Mouse (Mus musculus) stomach, embryonic 16.5 days (tissue): ENCODE measurements around the gene Catip. TPM values are rescaled to one million over a fixed set of nuclear protein-coding genes. Genes with fewer than 3 reads are reported as not detected.

Experiments
- ATAC-seq: fragments of 200-750 bp; cut with Nextera tagmentation; 2 replicates; pipeline ENCODE4 v1.8.0; 2017; ENCODE audit warnings: moderate number of reproducible peaks, moderate TSS enrichment; ENCODE audit not compliant: insufficient read depth, low FRiP score
- H3K27ac ChIP-seq: fragments of 300-500 bp; sonication (generic); 2 replicates; pipeline ENCODE4 v1.5.1; 2014; ENCODE audit warnings: low read length
- H3K27me3 ChIP-seq: fragments of 300-500 bp; sonication (generic); 2 replicates; pipeline ENCODE4 v1.6.1; 2014; ENCODE audit warnings: low read length, control low read depth, mixed read lengths; ENCODE audit not compliant: control insufficient read depth, insufficient read depth
- H3K36me3 ChIP-seq: fragments of 300-500 bp; sonication (generic); 2 replicates; pipeline ENCODE4 v1.6.1; 2014; ENCODE audit warnings: low read length; ENCODE audit not compliant: control insufficient read depth, insufficient read depth
- H3K4me1 ChIP-seq: fragments of 300-500 bp; sonication (generic); 2 replicates; pipeline ENCODE4 v1.6.1; 2014; ENCODE audit warnings: low read length, control low read depth, mixed read lengths; ENCODE audit not compliant: control insufficient read depth, insufficient read depth
- H3K4me2 ChIP-seq: fragments of 300-500 bp; sonication (generic); 2 replicates; pipeline ENCODE4 v1.6.1; 2014; ENCODE audit warnings: low read depth, low read length, mixed read lengths
- H3K4me3 ChIP-seq: fragments of 300-500 bp; sonication (generic); replicated peaks from 2 replicates; pipeline ENCODE4 v1.5.1; 2014; ENCODE audit warnings: mild to moderate bottlenecking, low read length
- H3K9ac ChIP-seq: fragments of 300-500 bp; sonication (generic); 2 replicates; pipeline ENCODE4 v1.6.1; 2014; ENCODE audit warnings: low read length
- H3K9me3 ChIP-seq: fragments of 300-500 bp; sonication (generic); replicated peaks from 2 replicates; pipeline ENCODE4 v1.6.1; 2016; ENCODE audit warnings: low read length, control low read depth; ENCODE audit not compliant: control insufficient read depth
- WGBS: fragments of 180-500 bp; shearing (Covaris S2); extraction: QIAGEN DNeasy Blood & Tissue Kit; methylation state at CpG from one replicate; pipeline ENCODE4 v1.1.7; 2014; 5-methylcytosine and 5-hydroxymethylcytosine counted together
- polyA plus RNA-seq: library from polyadenylated mRNA; unstranded; fragments of >200 nt; fragmentation: Nextera tagmentation; extraction: Ambion mirVana; gene quantifications from 2 replicates; pipeline ENCODE4 v1.2.1, GENCODE M21; 2015

The Catip gene
- polyA plus RNA-seq, 1 experiment from 2014 or later: 0.77 TPM

- Histone ChIP-seq H3K9me3 (no peaks in the 10 kb centered on the region), H3K4me3 (no peak overlapping the region), H3K27me3 (no peaks in the 10 kb centered on the region), H3K36me3 (no peaks in the 10 kb centered on the region), H3K4me2 (no peak overlapping the region), H3K27ac (no peak overlapping the region), H3K4me1 (no peaks in the 10 kb centered on the region), H3K9ac (no peak overlapping the region)
- WGBS: 66% methylated on average over 10 of the region's 10 CpGs
- ATAC-seq: no peak
These were observed 13.7 kb downstream of the Catip start for GRCm38 (mm10) chr1:74375561-74375960.

- no peak overlapping the region for H3K4me2 ChIP-seq
- H3K27ac ChIP-seq: no peak overlapping the region
- no peaks in the 10 kb centered on the region for H3K9me3 ChIP-seq
- H3K36me3 ChIP-seq: no peaks in the 10 kb centered on the region
- no peak for ATAC-seq
- no peak overlapping the region for H3K4me3 ChIP-seq
- 89% methylated on average over 4 of the region's 4 CpGs for WGBS
- no peak overlapping the region for H3K9ac ChIP-seq
- no peaks in the 10 kb centered on the region for H3K27me3 ChIP-seq
- H3K4me1 ChIP-seq: no peaks in the 10 kb centered on the region
These were observed 14.5 kb downstream of the Catip start for GRCm38 (mm10) chr1:74376396-74376795.

GRCm38 (mm10) chr1:74379058-74379504 is 17.2 kb downstream of the Catip start:
- Histone ChIP-seq H3K27me3 (no peaks in the 10 kb centered on the region), H3K27ac (no peak overlapping the region), H3K4me1 (peaks cover 3% of the 10 kb centered on the region; the same call in 1 of the 2 replicates), H3K9me3 (no peaks in the 10 kb centered on the region), H3K9ac (no peak overlapping the region), H3K36me3 (no peaks in the 10 kb centered on the region), H3K4me3 (no peak overlapping the region), H3K4me2 (no peak overlapping the region)
- 77% methylated on average over 7 of the region's 7 CpGs for WGBS
- no peak for ATAC-seq

GRCm38 (mm10) chr1:74380484-74380883 is 18.6 kb downstream of the Catip start:
- 77% methylated on average over 5 of the region's 5 CpGs for WGBS
- Histone ChIP-seq H3K4me3 (no peak overlapping the region), H3K4me2 (no peak overlapping the region), H3K4me1 (peaks cover 3% of the 10 kb centered on the region; the same call in 1 of the 2 replicates), H3K9ac (no peak overlapping the region), H3K27ac (no peak overlapping the region), H3K27me3 (no peaks in the 10 kb centered on the region), H3K9me3 (no peaks in the 10 kb centered on the region), H3K36me3 (no peaks in the 10 kb centered on the region)
- no peak for ATAC-seq

- Histone ChIP-seq H3K4me3 (no peak overlapping the region), H3K4me2 (no peak overlapping the region), H3K27ac (no peak overlapping the region), H3K27me3 (no peaks in the 10 kb centered on the region), H3K4me1 (peaks cover 3% of the 10 kb centered on the region; the same call in 1 of the 2 replicates), H3K36me3 (no peaks in the 10 kb centered on the region), H3K9me3 (no peaks in the 10 kb centered on the region), H3K9ac (no peak overlapping the region)
- 85% methylated on average over 10 of the region's 10 CpGs for WGBS
- no peak for ATAC-seq
These were observed 19.7 kb downstream of the Catip start for GRCm38 (mm10) chr1:74381588-74382021.

- Histone ChIP-seq H3K27ac (no peak overlapping the region), H3K27me3 (no peaks in the 10 kb centered on the region), H3K9me3 (no peaks in the 10 kb centered on the region), H3K4me1 (peaks cover 14% of the 10 kb centered on the region), H3K9ac (no peak overlapping the region), H3K4me2 (no peak overlapping the region), H3K36me3 (no peaks in the 10 kb centered on the region), H3K4me3 (no peak overlapping the region)
- 69% methylated on average over 13 of the region's 13 CpGs for WGBS
- no peak for ATAC-seq
These were observed 21.5 kb downstream of the Catip start for GRCm38 (mm10) chr1:74383385-74383784.

GRCm38 (mm10) chr1:74384525-74384924 is 22.6 kb downstream of the Catip start:
- 85% methylated on average over 8 of the region's 8 CpGs for WGBS

GRCm38 (mm10) chr1:74385064-74385463 is 23.2 kb downstream of the Catip start:
- Histone ChIP-seq H3K9ac (no peak overlapping the region), H3K36me3 (no peaks in the 10 kb centered on the region), H3K27me3 (no peaks in the 10 kb centered on the region), H3K4me2 (no peak overlapping the region), H3K4me1 (peaks cover 24% of the 10 kb centered on the region), H3K9me3 (no peaks in the 10 kb centered on the region), H3K27ac (no peak overlapping the region), H3K4me3 (no peak overlapping the region)
- no peak for ATAC-seq
- 89% methylated on average over 10 of the region's 10 CpGs for WGBS

More at GRCm38 (mm10) chr1:74384525-74384924, 22.6 kb downstream of the Catip start:
- no peaks in the 10 kb centered on the region for H3K9me3 ChIP-seq
- no peak overlapping the region for H3K27ac ChIP-seq
- no peak overlapping the region for H3K4me2 ChIP-seq
- H3K4me1 ChIP-seq: peaks cover 18% of the 10 kb centered on the region
- no peak overlapping the region for H3K4me3 ChIP-seq
- H3K9ac ChIP-seq: no peak overlapping the region
- no peak for ATAC-seq
- H3K27me3 ChIP-seq: no peaks in the 10 kb centered on the region
- H3K36me3 ChIP-seq: no peaks in the 10 kb centered on the region

- Histone ChIP-seq H3K4me3 (no peak overlapping the region), H3K4me1 (peaks cover 27% of the 10 kb centered on the region), H3K9ac (no peak overlapping the region), H3K4me2 (no peak overlapping the region), H3K27me3 (no peaks in the 10 kb centered on the region), H3K9me3 (no peaks in the 10 kb centered on the region), H3K36me3 (no peaks in the 10 kb centered on the region), H3K27ac (no peak overlapping the region)
- 84% methylated on average over 8 of the region's 8 CpGs for WGBS
- no peak for ATAC-seq
These were observed 23.6 kb downstream of the Catip start for GRCm38 (mm10) chr1:74385531-74385930.

GRCm38 (mm10) chr1:74386363-74386713 is 24.4 kb downstream of the Catip start:
- H3K4me3 ChIP-seq: peak overlapping the region; percentile 63
- H3K36me3 ChIP-seq: no peaks in the 10 kb centered on the region
- H3K27ac ChIP-seq: peak overlapping the region; percentile 99
- peak overlapping the region; percentile 86 for H3K9ac ChIP-seq
- WGBS: 45% methylated on average over 7 of the region's 10 CpGs
- H3K27me3 ChIP-seq: no peaks in the 10 kb centered on the region
- H3K4me1 ChIP-seq: peaks cover 31% of the 10 kb centered on the region
- no peaks in the 10 kb centered on the region for H3K9me3 ChIP-seq
- H3K4me2 ChIP-seq: peak overlapping the region; percentile 61
- no peak for ATAC-seq
